Mouse (Mus musculus) brain, embryonic 14.5 days (tissue): ENCODE data around the gene Rnf19b.
A peak's percentile ranks its signal among the peaks of the same experiment; 100 is the strongest.

Source experiments
- CTCF ChIP-seq: fragments of 200-500 bp; IDR thresholded peaks from 2 replicates; pipeline ENCODE4 v1.5.1; 2012; ENCODE audit warnings: inconsistent platforms, mild to moderate bottlenecking, moderate library complexity, borderline replicate concordance; ENCODE audit not compliant: insufficient read depth, insufficient read length; ENCODE audit errors: extremely low read depth
- POLR2A ChIP-seq: fragments of 200-500 bp; IDR thresholded peaks from 2 replicates; pipeline ENCODE4 v1.6.1; 2012; ENCODE audit warnings: mild to moderate bottlenecking, inconsistent platforms, borderline replicate concordance; ENCODE audit not compliant: poor library complexity, insufficient read depth, insufficient read length, severe bottlenecking; ENCODE audit errors: extremely low read depth

GRCm38 (mm10) chr4:129134799-129135585 is 76.9 kb downstream of the Rnf19b start:
- TF ChIP-seq CTCF (peak; percentile 92), POLR2A (no peak)
